Mouse (Mus musculus) central nervous system, embryonic 18 days (tissue): ENCODE results near the gene Cyp46a1. TPM values are rescaled to one million over a fixed set of nuclear protein-coding genes. Genes with fewer than 3 reads are reported as not detected.

ENCODE experiments used
- polyA plus RNA-seq: library from polyadenylated mRNA; depleted of rRNA; stranded (reverse); fragments of >200 nt; gene quantifications from 2 replicates; pipeline ENCODE4 v1.2.3, GENCODE M21; 2012; rRNA removed

Gene Cyp46a1
- 60.7 and 66.5 TPM in 2 replicates for polyA plus RNA-seq

DNA sequence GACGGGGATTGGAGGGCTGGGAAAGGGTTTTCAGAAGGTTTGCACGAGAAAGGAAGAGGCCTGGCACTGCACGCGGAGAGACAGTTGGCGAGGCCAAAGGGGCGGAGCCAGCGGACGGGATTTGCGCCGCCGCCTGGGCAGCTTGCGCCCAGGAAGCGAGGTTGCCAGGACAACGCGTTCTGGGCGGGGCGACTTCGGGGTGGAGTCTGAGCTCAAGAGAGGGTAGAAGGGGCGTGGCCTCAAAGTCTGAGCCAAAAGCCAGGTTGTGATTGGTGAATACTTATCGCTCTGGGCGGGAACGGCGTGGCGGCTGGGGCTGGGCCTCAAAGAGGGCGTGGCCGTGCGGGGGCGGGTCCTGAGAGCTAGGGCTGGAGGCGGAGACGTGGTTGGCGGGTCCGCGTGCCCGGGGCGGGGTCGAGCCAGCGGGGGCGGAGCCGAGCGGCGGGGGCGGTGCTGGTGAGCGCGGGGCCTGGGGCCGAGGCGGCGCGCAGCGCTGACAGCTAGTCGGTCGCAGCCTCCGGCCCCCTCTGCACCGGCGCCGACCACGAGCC lies at the start of gene Cyp46a1:
Gene Cyp46a1, plus strand, starts transcription at position 487 of the 551 bp plus-strand sequence.

DNA sequence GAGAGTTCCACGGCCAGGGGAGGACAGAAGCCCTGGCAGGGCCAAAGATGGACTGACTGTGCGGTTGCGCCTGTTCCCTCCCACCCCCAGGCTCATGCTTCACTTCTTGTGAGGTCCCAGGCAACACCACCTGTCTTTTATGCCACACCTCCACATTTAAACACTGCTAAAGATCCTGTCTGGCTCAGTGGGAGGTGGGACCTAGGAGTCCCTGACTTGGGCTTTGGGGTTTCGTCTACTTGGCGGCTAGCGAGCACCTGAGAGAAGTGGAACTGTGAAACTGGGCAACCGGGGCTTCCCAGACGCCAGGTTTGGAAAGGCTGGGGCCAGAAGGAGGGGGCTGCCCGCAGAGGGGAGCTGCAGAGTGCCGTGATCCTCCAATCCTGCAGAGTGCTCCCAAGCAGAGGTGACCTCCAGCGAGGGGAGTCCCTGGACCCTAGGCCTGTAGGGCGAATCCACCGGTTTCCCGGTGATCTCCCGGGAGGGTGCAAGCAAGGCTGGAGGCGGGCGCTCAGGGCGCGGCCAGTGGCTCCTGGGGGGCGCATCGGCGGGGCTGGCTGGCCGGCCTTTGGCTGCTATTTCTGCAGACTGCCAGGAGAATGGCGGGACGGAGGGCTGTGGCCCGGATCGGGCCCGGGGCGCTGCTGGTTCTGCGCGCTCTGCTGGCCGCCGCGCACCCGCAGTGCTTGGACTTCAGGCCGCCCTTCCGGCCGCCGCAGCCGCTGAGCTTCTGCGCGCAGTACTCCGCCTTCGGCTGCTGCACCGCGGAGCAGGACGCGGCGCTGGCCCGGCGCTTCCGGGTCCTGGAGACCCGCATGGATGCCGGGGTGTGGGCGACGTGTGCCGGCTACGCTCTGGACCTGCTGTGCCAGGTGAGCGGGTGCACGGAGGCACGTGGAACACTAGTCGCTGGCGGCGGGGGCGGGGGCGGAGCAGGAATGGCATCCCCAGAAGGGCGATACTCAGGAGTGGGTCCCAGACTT lies 28.1 kb upstream of the Cyp46a1 start, which contains the start of gene Hhipl1:
Gene Hhipl1, plus strand, starts transcription at position 459 of the 983 bp plus-strand sequence.

DNA sequence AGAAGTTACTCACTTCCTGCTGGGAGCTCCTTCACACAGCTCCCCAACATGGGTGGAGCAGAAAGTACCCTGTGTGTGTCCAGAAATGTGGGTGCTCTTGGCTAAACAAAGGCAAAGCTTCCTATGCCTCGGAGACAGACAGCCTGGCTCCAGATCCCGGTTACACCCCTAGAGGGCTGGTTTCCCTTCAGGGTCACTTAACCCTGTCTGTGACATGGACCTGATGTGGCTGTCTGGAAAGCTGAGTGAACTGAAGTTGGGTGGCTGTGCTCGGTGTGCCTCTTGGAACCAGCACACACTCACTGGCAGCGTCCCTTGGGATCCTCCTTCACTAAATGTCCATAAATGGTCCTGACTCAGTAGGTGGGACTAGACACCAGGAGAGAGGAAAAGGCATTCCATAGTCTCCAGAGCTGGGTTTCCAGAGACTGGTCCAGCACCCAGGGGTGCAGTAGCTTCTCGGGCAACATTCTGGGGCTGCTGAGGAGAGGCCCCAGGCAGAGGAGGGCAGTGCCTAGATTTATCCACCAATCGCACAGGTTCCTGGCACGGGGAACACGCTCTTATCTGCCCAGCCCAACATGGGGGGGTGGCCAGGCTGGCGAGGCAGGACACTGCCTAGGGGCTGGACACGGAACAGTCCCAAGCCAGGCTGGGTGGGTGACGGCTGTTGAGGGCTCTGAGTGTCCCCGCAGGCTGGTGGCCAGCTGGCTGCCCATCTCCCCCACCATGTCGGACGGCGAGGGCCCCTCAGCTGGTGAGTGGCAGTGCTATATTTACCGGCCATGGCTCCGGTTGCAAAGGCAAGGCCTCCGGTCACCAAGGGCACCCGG lies 36.6 kb downstream of the Cyp46a1 start, which contains the start of gene Eml1:
Gene Eml1, plus strand, starts transcription at position 362 of the 833 bp plus-strand sequence.

Other genes starting within 250 kb of the Cyp46a1 start
- gene Setd3, start 155.1 kb upstream of the Cyp46a1 start, polyA plus RNA-seq: 76.2 and 77.7 TPM in 2 replicates
- gene Ccnk, start 154.8 kb upstream of the Cyp46a1 start, polyA plus RNA-seq: 22.0 and 24.9 TPM in 2 replicates
- gene Ccdc85c, start 59.0 kb upstream of the Cyp46a1 start, polyA plus RNA-seq: 24.2 and 28.9 TPM in 2 replicates
- 4.6 and 5.1 TPM in 2 replicates for gene Hhipl1, start 28.1 kb upstream of the Cyp46a1 start, polyA plus RNA-seq
- gene Eml1, start 36.6 kb downstream of the Cyp46a1 start, polyA plus RNA-seq: 71.8 and 77.3 TPM in 2 replicates
- 382 and 401 TPM in 2 replicates for gene Evl, start 220.3 kb downstream of the Cyp46a1 start, polyA plus RNA-seq